Mouse (Mus musculus): ENCODE results near the gene Fbln5. TPM values are rescaled to one million over a fixed set of nuclear protein-coding genes. Genes with fewer than 3 reads are reported as not detected.

Fbln5 gene
- polyA plus RNA-seq (2014; fragmentation: Illumina TruSeq; extraction: RNeasy Lipid Tissue Mini Kit (QIAGEN cat#74804); ENCODE audit: low read depth, low replicate concordance): 46.3 TPM

GRCm38 (mm10) chr12:101818608-101819370 is at the start of gene Fbln5:
Gene Fbln5, minus strand, starts transcription at chr12:101819055.

DNA sequence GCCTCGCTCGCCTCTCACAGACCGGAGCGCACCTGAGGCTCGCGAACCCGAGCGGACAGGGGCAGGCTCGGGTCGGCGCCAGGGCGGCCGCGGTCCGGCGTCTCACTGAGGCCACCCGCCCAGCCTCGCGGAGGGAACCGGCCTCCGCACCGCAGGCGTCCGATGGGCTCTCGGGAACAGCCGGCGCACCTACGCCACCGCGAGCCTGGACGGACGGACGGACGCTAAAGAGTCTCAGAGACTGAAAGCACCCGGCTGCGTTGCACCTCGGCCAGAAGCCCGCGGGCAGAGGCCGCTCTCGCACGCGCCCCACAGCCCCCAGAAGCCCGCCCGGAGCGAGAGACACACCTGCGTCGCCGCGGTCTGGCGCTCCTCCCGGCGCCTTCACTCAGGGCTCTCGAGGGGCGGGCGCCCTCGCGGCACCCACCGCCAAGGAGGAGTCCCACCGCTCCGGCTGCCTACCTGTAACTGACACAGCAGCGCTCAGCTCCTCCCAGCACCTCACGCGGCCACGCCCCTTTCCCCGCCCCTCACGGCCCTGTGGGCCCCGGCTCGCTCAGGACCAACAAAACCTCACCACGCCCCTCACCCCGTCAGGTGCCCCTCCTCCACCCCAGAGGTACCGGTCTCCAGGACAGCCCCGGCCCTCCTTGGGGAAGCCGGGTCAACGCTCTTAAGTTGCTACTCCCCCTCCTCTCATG is 100.7 kb downstream of the Fbln5 start, which contains the start of gene Tc2n:
TSS of gene Tc2n (minus strand) at position 470 of the 701 bp plus-strand sequence.

Other genes starting within 250 kb of the Fbln5 start
- 3.0 TPM for gene Tc2n, start 100.5 kb downstream of the Fbln5 start, polyA plus RNA-seq (2014; fragmentation: Illumina TruSeq; extraction: RNeasy Lipid Tissue Mini Kit (QIAGEN cat#74804); ENCODE audit: low read depth, low replicate concordance)
- 11.9 TPM for gene Trip11, start 94.2 kb upstream of the Fbln5 start, polyA plus RNA-seq (2014; fragmentation: Illumina TruSeq; extraction: RNeasy Lipid Tissue Mini Kit (QIAGEN cat#74804); ENCODE audit: low read depth, low replicate concordance)
- 16.0 TPM for gene Atxn3, start 139.2 kb upstream of the Fbln5 start, polyA plus RNA-seq (2014; fragmentation: Illumina TruSeq; extraction: RNeasy Lipid Tissue Mini Kit (QIAGEN cat#74804); ENCODE audit: low read depth, low replicate concordance)
- gene Cpsf2, start 156.9 kb upstream of the Fbln5 start, polyA plus RNA-seq (2014; fragmentation: Illumina TruSeq; extraction: RNeasy Lipid Tissue Mini Kit (QIAGEN cat#74804); ENCODE audit: low read depth, low replicate concordance): 9.7 TPM